Comparison of ENCODE assay signal across 9 mouse cellular contexts in the genomic region with DNA sequence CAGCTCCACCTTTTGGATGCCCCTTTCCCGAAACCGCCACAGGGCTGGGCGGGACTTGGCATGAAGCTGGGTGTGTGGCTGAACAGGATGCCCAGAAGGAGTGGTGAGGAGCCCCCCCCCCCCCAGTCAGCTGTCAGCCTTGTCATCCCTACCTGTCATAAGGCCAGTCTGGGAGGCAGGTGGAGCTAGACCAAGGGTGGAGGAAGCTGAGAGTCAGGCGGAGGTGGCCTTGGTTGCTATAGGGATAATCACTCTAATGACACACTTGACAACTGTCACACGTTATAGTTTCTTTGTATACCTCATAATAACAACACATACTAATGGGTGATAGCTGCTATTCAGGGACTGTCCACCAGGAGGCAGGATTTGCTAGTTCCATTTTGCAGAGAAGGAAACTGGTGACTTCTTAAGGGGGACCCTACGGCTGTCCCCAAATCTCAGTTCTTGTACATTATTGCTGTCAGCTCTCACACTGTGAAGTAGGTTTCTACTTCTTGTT. TPM values are rescaled to one million over a fixed set of nuclear protein-coding genes. Genes with fewer than 3 reads are reported as not detected.
DNase-seq lines count a peak whose midpoint lies in the region; ATAC-seq and TF ChIP-seq lines count a peak whose summit lies in the region.
"Had no signal": no experiment of that assay in that cellular context is flagged by ENCODE, and none has a peak within 500 bp of the region (broad histone marks: within the 10 kb centered on the region; RNA-seq: fewer than 3 reads in every experiment).

No protein-coding gene starts in this region.

- no peaks in the 10 kb centered on the region for H3K9me3 ChIP-seq in G1E (replicated peaks)
- H3K9me3 ChIP-seq in heart, embryonic 11.5 days (replicated peaks; ENCODE audit: control insufficient read depth, low read length): no peaks in the 10 kb centered on the region
- no peaks in the 10 kb centered on the region for H3K9me3 ChIP-seq in midbrain, postnatal 0 days (ENCODE audit: low read length)

- peaks cover 40% of the 10 kb centered on the region for H3K27me3 ChIP-seq in G1E (ENCODE audit: insufficient read depth, low read length)
- no peaks in the 10 kb centered on the region for H3K27me3 ChIP-seq in heart, embryonic 11.5 days (ENCODE audit: control insufficient read depth, insufficient read depth, low read length)
- peaks cover 18% of the 10 kb centered on the region for H3K27me3 ChIP-seq in midbrain, postnatal 0 days (ENCODE audit: insufficient read depth, low read length)

- no peak for ATAC-seq in G1E (ENCODE audit: extremely low read depth, insufficient number of reproducible peaks, low FRiP score, poor library complexity, severe bottlenecking)
- no peak for ATAC-seq in heart, embryonic 11.5 days (replicated peaks; ENCODE audit: insufficient number of reproducible peaks, low FRiP score, low TSS enrichment)
- ATAC-seq in midbrain, postnatal 0 days (ENCODE audit: low FRiP score): no peak

- WGBS in heart, embryonic 11.5 days (ENCODE audit: insufficient replicate concordance): 28% methylated on average over 6 of the region's 6 CpGs
- WGBS in midbrain, postnatal 0 days: 27% methylated on average over 6 of the region's 6 CpGs

- H3K9ac ChIP-seq in heart, embryonic 11.5 days (ENCODE audit: low read depth, low read length): no peak overlapping the region
- H3K9ac ChIP-seq in midbrain, postnatal 0 days (replicated peaks; ENCODE audit: low read length, poor library complexity, severe bottlenecking): no peak overlapping the region

- DNase-seq in layer of hippocampus, adult 11-12 months (ENCODE audit: low spot score): peak; percentile 49
- DNase-seq in layer of hippocampus, adult 9-10 months (ENCODE audit: low spot score): no peak
- peak; percentile 40 for DNase-seq in G1E (ENCODE audit: low spot score)
- DNase-seq in cerebellum, adult 8-10 months: peak; percentile 69
- DNase-seq in layer of hippocampus, adult 9-11 months: peak; percentile 19
- no peak for DNase-seq in midbrain, postnatal 0 days (ENCODE audit: low spot score)
- peak; percentile 34 to 55 for DNase-seq in thymus, postnatal 36 days

- no peak overlapping the region for H3K27ac ChIP-seq in heart, embryonic 11.5 days (ENCODE audit: low read depth, low read length)
- H3K27ac ChIP-seq in midbrain, postnatal 0 days (ENCODE audit: low read depth, low read length): no peak overlapping the region

- H3K36me3 ChIP-seq in G1E (replicated peaks): no peaks in the 10 kb centered on the region
- H3K36me3 ChIP-seq in heart, embryonic 11.5 days (ENCODE audit: control insufficient read depth, insufficient read depth, low read length): no peaks in the 10 kb centered on the region
- H3K36me3 ChIP-seq in midbrain, postnatal 0 days (ENCODE audit: insufficient read depth, low read length): no peaks in the 10 kb centered on the region

- H3K4me2 ChIP-seq in heart, embryonic 11.5 days: peak overlapping the region; percentile 70; the same call in 1 of the 2 replicates
- H3K4me2 ChIP-seq in midbrain, postnatal 0 days (ENCODE audit: low read depth, low read length, poor library complexity, severe bottlenecking): no peak overlapping the region

- no peak overlapping the region for H3K4me3 ChIP-seq in G1E (ENCODE audit: low read depth, low read length)
- H3K4me3 ChIP-seq in heart, embryonic 11.5 days (ENCODE audit: low read depth, low read length): no peak overlapping the region
- no peak overlapping the region for H3K4me3 ChIP-seq in midbrain, postnatal 0 days (ENCODE audit: low read depth, low read length)

- peak; percentile 82 for TF ChIP-seq CTCF in G1E (IDR thresholded peaks at IDR 0.05; ENCODE audit: low read depth, low read length)
- peak; percentile 74 for TF ChIP-seq CTCF in midbrain, postnatal 0 days (IDR thresholded peaks at IDR 0.05)

- peaks cover 50% of the 10 kb centered on the region for H3K4me1 ChIP-seq in G1E (ENCODE audit: insufficient read depth, low read depth, low read length)
- H3K4me1 ChIP-seq in heart, embryonic 11.5 days (ENCODE audit: control insufficient read depth, insufficient read depth, low read length): peaks cover 27% of the 10 kb centered on the region
- peaks cover 7% of the 10 kb centered on the region; the same call in 1 of the 2 replicates for H3K4me1 ChIP-seq in midbrain, postnatal 0 days (ENCODE audit: insufficient read depth, low read length)

RNA-seq across cellular contexts. Expression of a gene that starts 1.9 kb away (rescaled TPM):
- total RNA-seq in G1E (2014; fragmentation: Nextera tagmentation): 2.0 and 2.6 TPM in 2 replicates
- total RNA-seq in G1E (2017): 6.0 and 7.8 TPM in 2 replicates
- polyA plus RNA-seq in G1E (2012): 1.1 and 1.6 TPM in 2 replicates
- polyA plus RNA-seq in heart, embryonic 11.5 days (2014; fragmentation: Nextera tagmentation; extraction: Ambion mirVana): 28.5 and 31.1 TPM in 2 replicates
- 4.3 and 6.2 TPM in 2 replicates for total RNA-seq in midbrain, postnatal 0 days (2014; rRNA removed)
- polyA plus RNA-seq in midbrain, postnatal 0 days (2015; fragmentation: Nextera tagmentation; extraction: Ambion mirVana): 2.7 and 4.5 TPM in 2 replicates

RNA-seq across cellular contexts. Expression of a gene that starts 36.1 kb away (rescaled TPM):
- not detected in 2 replicates for total RNA-seq in G1E (2014; fragmentation: Nextera tagmentation)
- 0.11 and 0.23 TPM in 2 replicates for total RNA-seq in G1E (2017)
- polyA plus RNA-seq in G1E (2012): not detected in 2 replicates
- polyA plus RNA-seq in heart, embryonic 11.5 days (2014; fragmentation: Nextera tagmentation; extraction: Ambion mirVana): 0.72 and 1.3 TPM in 2 replicates
- 12.2 and 20.9 TPM in 2 replicates for total RNA-seq in midbrain, postnatal 0 days (2014; rRNA removed)
- 7.0 and 7.6 TPM in 2 replicates for polyA plus RNA-seq in midbrain, postnatal 0 days (2015; fragmentation: Nextera tagmentation; extraction: Ambion mirVana)

RNA-seq across cellular contexts. Expression of a gene that starts 43.1 kb away (rescaled TPM):
- total RNA-seq in G1E (2014; fragmentation: Nextera tagmentation) (98.7 and 106 TPM in 2 replicates), G1E (2017) (70.2 and 73.9 TPM in 2 replicates)
- polyA plus RNA-seq in G1E (2012): 46.1 and 48.4 TPM in 2 replicates
- 34.8 and 44.9 TPM in 2 replicates for polyA plus RNA-seq in heart, embryonic 11.5 days (2014; fragmentation: Nextera tagmentation; extraction: Ambion mirVana)
- 64.9 and 103 TPM in 2 replicates for total RNA-seq in midbrain, postnatal 0 days (2014; rRNA removed)
- polyA plus RNA-seq in midbrain, postnatal 0 days (2015; fragmentation: Nextera tagmentation; extraction: Ambion mirVana): 17.8 and 18.4 TPM in 2 replicates

RNA-seq across cellular contexts. Expression of a gene that starts 57.2 kb away (rescaled TPM):
- total RNA-seq in G1E (2014; fragmentation: Nextera tagmentation) (not detected in 2 replicates), G1E (2017) (0.11 TPM in 1 of 2 replicates, not detected in the other)
- not detected in 2 replicates for polyA plus RNA-seq in G1E (2012)
- polyA plus RNA-seq in heart, embryonic 11.5 days (2014; fragmentation: Nextera tagmentation; extraction: Ambion mirVana): not detected in 2 replicates
- not detected in 2 replicates for total RNA-seq in midbrain, postnatal 0 days (2014; rRNA removed)
- polyA plus RNA-seq in midbrain, postnatal 0 days (2015; fragmentation: Nextera tagmentation; extraction: Ambion mirVana): 0.23 TPM in 1 of 2 replicates, not detected in the other
- polyA plus RNA-seq: neural tube, embryonic 14.5 days had no signal

Comparison
In these comparisons a context has a peak if more than half of its experiments do, and no peak if none do; other contexts are left out.
1. DNase-seq: peak in layer of hippocampus, adult 11-12 months (single experiment), G1E (single experiment), cerebellum, adult 8-10 months (single experiment), layer of hippocampus, adult 9-11 months (single experiment) and thymus, postnatal 36 days (2 of 2); none in layer of hippocampus, adult 9-10 months (single experiment) and midbrain, postnatal 0 days (single experiment).